Mouse (Mus musculus) erythroid progenitor cell, adult 5-6 weeks (primary cell): ENCODE measurements around the gene Tbx21. TPM values are rescaled to one million over a fixed set of nuclear protein-coding genes. Genes with fewer than 3 reads are reported as not detected.
A peak's percentile ranks its signal among the peaks of the same experiment; 100 is the strongest.

Experiments
- ATAC-seq: replicated peaks from 2 replicates; pipeline ENCODE4 v1.8.0; 2016; ENCODE audit warnings: moderate number of reproducible peaks, mild to moderate bottlenecking, moderate TSS enrichment, inconsistent platforms; ENCODE audit not compliant: poor library complexity, low FRiP score, severe bottlenecking
- total RNA-seq, 2 experiments: library from RNA; stranded (forward) in 1 of 2; stranded (reverse) in 1 of 2; fragments of 150-400 nt in 1 of 2; fragments of 186-747, 209-891 nt in 1 of 2; gene quantifications; 2 replicates each; pipeline versions ENCODE4 v1.2.3 to v1.2.4; 2015 to 2017; ENCODE audit warnings: low replicate concordance in 2 of 2

Gene Tbx21
- total RNA-seq, 2 experiments from 2014 or later = not detected

DNA sequence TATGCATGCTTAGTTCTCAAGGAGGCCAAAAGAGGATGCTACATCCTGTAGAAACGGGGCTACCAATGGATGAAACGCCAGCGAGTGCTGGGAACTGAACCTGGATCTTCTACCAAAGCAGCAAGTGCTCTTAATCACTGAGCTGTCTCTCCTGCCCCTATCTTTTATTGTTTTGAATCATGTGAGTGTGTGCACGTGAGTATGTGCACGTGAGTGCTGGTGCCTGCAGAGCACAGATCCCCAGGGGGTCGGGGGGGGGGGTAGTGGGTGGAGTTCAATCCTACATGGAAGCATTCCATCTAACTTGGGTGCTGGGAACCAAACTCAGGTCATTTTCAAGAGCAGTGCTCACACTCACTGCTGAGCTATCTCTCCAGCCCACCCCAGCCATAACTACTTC is 28.8 kb downstream of the Tbx21 start:
- ATAC-seq = no peak

GRCm38 (mm10) chr11:97084821-97085505 is 30.2 kb downstream of the Tbx21 start:
- no peak for ATAC-seq

DNA sequence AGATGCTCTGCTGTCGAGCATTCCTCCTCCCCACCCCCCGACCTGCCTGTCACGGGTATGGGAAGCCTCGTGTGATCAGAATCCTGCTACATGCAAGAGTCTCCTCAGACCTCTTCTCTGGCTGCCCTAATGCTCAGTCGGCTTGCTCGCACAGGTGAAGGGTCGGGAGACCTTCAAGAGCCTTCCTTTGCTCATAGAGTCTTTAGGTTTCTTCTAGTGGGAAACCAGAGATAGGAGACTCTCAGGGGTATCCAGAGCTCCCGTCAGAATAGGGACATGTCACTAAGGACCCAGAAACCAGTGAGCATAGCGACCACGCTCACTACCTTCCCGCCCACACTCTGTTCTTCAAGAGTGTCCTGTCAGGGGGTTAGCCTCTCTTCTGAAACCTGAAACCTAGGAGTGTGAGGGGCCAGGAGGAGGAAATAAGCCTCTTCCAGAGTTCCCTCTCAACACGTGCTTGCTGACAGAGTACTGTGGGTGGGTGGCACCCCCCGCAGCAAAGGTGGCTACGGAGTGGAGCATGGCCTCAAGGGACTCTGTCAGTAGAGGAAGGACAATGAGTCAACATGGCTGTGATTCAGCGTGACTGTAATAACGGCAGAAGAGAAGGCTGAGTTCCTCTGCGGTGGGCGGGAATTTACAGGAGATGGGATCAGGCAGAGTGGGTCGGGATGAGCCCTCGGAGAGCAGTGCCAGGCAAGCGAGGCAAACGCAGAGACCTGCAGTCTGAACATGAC is 31.6 kb downstream of the Tbx21 start:
- no peak for ATAC-seq

- peak; percentile 53; the same call in 1 of the 2 replicates for ATAC-seq
Observed at GRCm38 (mm10) chr11:97082977-97083376, 32.2 kb downstream of the Tbx21 start.

- no peak for ATAC-seq
Observed at GRCm38 (mm10) chr11:97080291-97080690, 34.8 kb downstream of the Tbx21 start.

GRCm38 (mm10) chr11:97078751-97079150 is 36.4 kb downstream of the Tbx21 start:
- ATAC-seq = no peak

DNA sequence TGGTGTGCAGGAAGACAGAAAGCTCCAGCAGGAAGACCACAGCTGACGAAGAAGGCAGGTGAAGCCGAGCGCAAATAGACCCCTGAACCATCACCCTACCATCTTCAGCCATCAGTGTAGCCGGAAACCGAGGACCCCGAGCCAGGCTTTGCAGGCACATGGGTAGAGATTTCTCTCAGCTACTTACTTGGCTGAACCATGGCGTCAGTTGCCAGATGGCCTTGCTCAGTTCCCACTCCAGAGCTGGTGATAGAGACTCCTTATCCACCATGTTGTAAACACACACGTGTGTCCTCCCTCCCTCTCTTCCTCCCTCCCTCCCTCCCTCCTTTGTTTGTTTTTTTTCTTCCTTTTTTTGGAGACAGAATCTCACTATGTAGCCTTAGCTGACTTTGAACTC is 40.9 kb downstream of the Tbx21 start:
- ATAC-seq = no peak

DNA sequence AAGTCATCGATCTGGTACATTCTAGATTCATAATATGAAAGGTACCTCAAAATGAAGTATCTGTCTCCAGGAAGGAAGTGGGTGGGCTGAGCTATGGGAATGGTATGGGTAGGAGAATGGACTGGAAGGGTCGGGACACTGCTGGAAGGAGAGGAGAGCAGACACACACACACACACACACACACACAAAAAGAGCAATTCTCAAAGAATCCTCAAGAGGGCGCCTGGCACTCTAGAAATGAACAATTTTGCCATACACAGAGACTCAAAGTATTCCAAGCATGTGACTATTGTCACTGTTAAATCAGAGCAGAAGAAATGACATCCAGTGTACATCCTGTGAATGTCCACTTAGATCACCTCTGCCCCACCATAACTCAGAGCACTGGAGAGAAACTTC is 42.6 kb downstream of the Tbx21 start:
- no peak for ATAC-seq

DNA sequence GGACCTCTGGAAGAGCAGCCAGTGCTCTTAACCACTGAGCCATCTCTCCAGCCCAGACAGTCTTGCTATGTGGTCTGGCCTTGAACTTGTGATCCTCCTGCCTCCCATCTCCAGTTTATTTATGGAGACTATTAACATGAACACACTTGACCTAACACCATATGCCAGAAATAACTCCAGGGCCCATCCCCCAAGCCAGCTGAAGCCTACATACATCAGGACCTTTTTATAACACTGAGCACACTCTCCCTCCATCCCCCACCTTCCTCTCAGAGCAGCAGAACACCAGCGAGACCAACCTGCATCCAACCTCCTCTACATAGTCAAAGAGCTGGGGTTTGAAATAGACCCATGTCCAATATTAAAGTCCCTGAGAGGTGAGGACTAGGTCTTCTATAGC is 44.0 kb downstream of the Tbx21 start:
- no peak for ATAC-seq

- no peak for ATAC-seq
Observed at GRCm38 (mm10) chr11:97069770-97070169, 45.4 kb downstream of the Tbx21 start.

GRCm38 (mm10) chr11:97069333-97069732 is 45.8 kb downstream of the Tbx21 start:
- ATAC-seq = no peak

GRCm38 (mm10) chr11:97066656-97067360 is 48.3 kb downstream of the Tbx21 start:
- ATAC-seq = no peak

- ATAC-seq = no peak
Observed at GRCm38 (mm10) chr11:97065538-97066295, 49.4 kb downstream of the Tbx21 start.

DNA sequence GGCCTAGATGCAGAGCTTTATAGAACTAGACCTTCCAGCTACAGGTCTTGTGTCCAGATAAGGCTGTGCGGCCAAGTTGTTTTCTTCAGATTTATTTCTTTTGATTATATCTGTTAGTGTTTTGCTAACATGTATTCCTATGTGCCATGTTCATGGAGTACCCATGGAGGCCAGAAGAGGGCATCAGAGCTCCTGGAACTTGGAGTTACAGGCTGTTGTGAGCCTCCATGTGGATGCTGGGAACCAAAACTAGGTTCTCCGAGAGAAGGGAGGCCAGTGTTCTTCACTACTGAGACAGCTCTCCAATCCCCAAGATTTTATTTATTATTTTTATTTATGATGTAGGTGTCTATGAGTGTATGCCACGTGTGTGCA is 51.2 kb downstream of the Tbx21 start:
- no peak for ATAC-seq

DNA sequence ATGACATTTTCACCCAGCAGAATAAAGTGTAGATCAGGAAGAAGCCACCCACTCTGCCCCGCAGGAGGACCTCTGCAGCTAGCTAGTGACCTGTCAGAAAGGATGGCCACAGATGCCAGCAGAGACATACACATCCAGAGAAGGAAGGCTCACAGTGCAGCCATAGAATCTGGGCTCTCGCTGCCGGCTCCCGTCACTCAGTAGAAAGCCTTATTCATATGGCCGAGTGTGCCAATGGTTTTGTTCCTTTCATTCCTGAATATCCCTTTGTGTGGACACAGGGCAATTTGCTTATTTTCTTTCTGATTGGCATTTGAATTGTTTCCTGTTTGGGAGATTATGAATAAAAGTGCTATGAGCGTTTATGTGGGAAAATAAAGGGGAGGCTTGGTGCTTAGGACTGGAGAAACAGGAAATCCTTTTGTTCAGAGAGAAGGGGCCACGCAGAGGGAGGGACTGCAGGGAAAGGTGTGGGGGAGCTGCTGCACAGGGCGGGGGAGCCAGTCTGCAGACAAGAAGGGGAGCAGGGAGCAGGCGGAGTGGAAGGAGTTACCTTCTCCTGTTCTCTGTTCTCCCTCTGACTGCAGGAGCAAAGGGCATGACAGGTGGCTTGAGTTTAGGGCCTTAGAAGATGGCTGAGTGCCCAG is 51.7 kb downstream of the Tbx21 start:
- no peak for ATAC-seq

- ATAC-seq = peak; percentile 78
Observed at GRCm38 (mm10) chr11:97052219-97052646, 62.9 kb downstream of the Tbx21 start.

DNA sequence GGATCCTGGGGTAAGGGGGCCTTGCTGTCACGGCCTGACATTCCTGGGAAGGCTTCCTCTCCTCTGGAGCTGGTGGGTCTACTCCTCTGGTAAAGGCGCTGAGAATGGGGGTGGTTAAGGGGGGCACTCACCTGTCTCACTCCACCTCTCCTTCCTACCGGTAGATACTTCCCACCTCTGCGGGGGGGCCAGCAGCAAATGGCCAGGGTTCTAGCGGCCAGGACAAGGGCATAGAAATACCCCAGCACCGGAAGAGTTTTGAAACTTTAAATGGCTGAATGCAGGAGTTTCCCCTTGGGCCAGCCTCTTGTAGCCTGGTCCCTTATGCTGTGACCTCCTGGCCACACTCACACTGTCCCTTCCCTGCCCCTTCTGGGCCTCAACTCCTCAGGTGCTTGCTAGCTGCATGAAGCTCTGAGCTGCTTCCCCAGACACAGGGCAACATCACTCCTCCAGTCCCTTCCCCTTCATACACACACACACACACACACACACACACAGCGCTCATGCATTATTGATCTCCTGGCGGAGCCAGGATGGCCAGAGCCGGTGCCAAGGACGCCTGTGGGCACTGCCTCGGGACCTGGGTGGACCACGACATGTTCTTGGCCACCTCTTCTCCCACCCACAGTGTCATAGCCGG is 64.1 kb downstream of the Tbx21 start:
- ATAC-seq = no peak

DNA sequence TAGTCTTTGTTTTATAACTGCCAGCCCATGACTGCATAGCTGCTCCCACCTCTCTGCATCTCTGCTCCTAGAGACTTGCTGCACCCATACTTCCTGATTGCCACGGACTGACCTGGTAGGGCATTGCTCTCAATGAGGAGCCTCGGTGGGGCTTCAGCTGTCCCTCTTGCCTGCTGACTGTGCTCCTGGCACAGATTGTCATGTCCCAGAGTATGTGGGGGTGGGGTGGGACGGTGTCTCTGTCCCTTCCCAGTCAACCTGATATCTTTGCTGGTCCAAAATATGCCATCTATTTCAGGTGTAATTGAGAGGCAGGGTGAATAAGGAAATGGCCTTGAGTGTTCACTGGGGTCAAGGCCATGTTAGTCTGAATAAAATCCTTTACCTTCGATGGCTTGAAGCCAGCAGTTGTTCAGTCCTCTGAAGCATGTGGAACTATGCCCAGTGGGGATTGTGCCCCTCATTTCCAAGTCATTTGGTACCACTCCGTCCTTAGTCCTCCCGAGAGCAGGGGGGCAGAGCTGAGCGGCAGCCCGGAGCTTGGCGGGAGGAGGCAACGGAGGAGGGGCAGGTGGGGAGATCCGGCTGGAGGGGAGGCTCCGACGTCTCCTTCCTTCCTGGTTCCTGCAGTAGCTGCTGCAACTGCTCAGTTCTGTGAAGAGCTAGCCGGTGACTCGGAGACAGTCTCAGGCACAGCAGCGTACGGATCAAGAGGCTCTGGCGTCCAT is 64.8 kb downstream of the Tbx21 start, which contains the start of gene Osbpl7:
TSS of gene Osbpl7 (plus strand) at position 413 of the 728 bp plus-strand sequence.
- ATAC-seq = 0 out of 2 replicates have a peak, but pooled peaks have one; percentile 15
